ENCODE assay signal across 18 mouse cellular contexts in the genomic region with DNA sequence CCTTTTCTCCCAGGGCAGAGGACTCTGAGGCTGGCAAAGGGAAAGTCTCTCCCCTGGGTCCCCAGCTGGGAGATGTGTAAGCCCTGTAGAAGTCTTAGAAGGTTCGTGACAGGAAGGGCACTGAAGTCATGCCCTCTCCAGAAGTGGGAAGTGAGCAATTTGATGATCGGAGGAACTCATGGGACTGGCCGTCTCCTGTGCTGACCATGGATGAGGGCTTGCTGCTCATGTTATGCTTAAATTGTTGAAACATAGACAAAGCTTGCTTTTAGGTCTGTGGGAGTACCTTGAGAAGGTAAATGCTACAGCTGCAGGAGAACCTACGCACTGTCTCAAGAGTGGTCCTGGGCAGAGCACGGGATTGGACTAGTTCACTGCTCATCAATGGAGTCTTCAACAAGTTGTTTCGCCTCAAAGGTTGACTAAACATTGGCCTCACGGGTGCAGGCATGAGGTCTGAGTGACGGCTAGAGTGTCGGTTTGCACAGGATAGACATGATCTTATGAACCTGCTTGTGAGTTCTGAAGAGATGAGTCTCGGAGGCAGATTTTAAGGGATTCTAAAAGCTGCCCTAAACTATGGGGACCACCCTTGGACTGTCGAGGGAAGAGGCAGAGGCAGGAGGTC. TPM values are rescaled to one million over a fixed set of nuclear protein-coding genes. Genes with fewer than 3 reads are reported as not detected.
DNase-seq lines count a peak whose midpoint lies in the region; ATAC-seq lines count a peak whose summit lies in the region.
"Had no signal": no experiment of that assay in that cellular context is flagged by ENCODE, and none has a peak within 500 bp of the region (broad histone marks: within the 10 kb centered on the region; RNA-seq: fewer than 3 reads in every experiment).

No protein-coding gene starts in this region.

- 48% methylated on average over 11 of the region's 11 CpGs for WGBS in liver, embryonic 15.5 days (ENCODE audit: insufficient replicate concordance)
- WGBS in liver, embryonic 12.5 days (ENCODE audit: insufficient replicate concordance), result 52% methylated on average over 11 of the region's 11 CpGs
- WGBS in intestine, embryonic 15.5 days, result 73% methylated on average over 11 of the region's 11 CpGs

- H3K9ac ChIP-seq in liver, embryonic 15.5 days, result no peak overlapping the region
- no peak overlapping the region for H3K9ac ChIP-seq in liver, embryonic 12.5 days
- H3K9ac ChIP-seq in intestine, embryonic 15.5 days, result no peak overlapping the region
- H3K9ac ChIP-seq: embryonic facial prominence, embryonic 12.5 days; forebrain, embryonic 13.5 days had no signal

- peak; percentile 55 to 56 for DNase-seq in B cell, adult 2 months
- DNase-seq in induced T-regulatory cell, adult 2 months (ENCODE audit: low read depth), result peak; percentile 57
- peak; percentile 46 for DNase-seq in naive thymus-derived CD4-positive, alpha-beta T cell, adult 2 months (ENCODE audit: low read depth)
- no peak for DNase-seq in neural tube, embryonic 10.5 days (ENCODE audit: extremely low spot score, low spot score)
- DNase-seq: cerebellum, adult 9-11 months; gastrocnemius, postnatal 14 days; kidney, adult 2 months; kidney, postnatal 10 days; midbrain, embryonic 14.5 days; right cerebral cortex, postnatal 4 days had no signal

- 0 out of 2 replicates have a peak overlapping the region, but pooled peaks have one; percentile 19 for H3K27ac ChIP-seq in liver, embryonic 15.5 days (replicated peaks)
- no peak overlapping the region for H3K27ac ChIP-seq in liver, embryonic 12.5 days
- no peak overlapping the region for H3K27ac ChIP-seq in intestine, embryonic 15.5 days
- H3K27ac ChIP-seq: embryonic facial prominence, embryonic 12.5 days; forebrain, embryonic 13.5 days; hindbrain, postnatal 0 days had no signal

- peak; percentile 20; the same call in 1 of the 2 replicates for ATAC-seq in liver, embryonic 15.5 days (ENCODE audit: insufficient read depth)
- ATAC-seq in liver, embryonic 12.5 days, result no peak
- ATAC-seq in intestine, embryonic 15.5 days, result no peak
- ATAC-seq: forebrain, embryonic 13.5 days; hindbrain, postnatal 0 days had no signal

- no peak overlapping the region for H3K4me3 ChIP-seq in liver, embryonic 15.5 days (replicated peaks)
- H3K4me3 ChIP-seq in liver, embryonic 12.5 days, result no peak overlapping the region
- H3K4me3 ChIP-seq in intestine, embryonic 15.5 days (replicated peaks), result no peak overlapping the region
- H3K4me3 ChIP-seq: embryonic facial prominence, embryonic 12.5 days; erythroblast, embryonic 14.5 days; forebrain, embryonic 13.5 days; myocyte had no signal

- H3K9me3 ChIP-seq in liver, embryonic 15.5 days (replicated peaks), result no peaks in the 10 kb centered on the region
- H3K9me3 ChIP-seq in liver, embryonic 12.5 days (replicated peaks), result no peaks in the 10 kb centered on the region
- no peaks in the 10 kb centered on the region for H3K9me3 ChIP-seq in intestine, embryonic 15.5 days
- H3K9me3 ChIP-seq: embryonic facial prominence, embryonic 12.5 days; forebrain, embryonic 13.5 days had no signal

- 0 out of 2 replicates have a peak, but pooled peaks cover 11% of the 10 kb centered on the region for H3K27me3 ChIP-seq in liver, embryonic 15.5 days
- H3K27me3 ChIP-seq in liver, embryonic 12.5 days (replicated peaks), result peaks cover 14% of the 10 kb centered on the region; the same call in 1 of the 2 replicates
- H3K27me3 ChIP-seq in intestine, embryonic 15.5 days (replicated peaks), result no peaks in the 10 kb centered on the region
- H3K27me3 ChIP-seq: embryonic facial prominence, embryonic 12.5 days; forebrain, embryonic 13.5 days had no signal

- no peak overlapping the region for H3K4me2 ChIP-seq in liver, embryonic 15.5 days
- no peak overlapping the region for H3K4me2 ChIP-seq in liver, embryonic 12.5 days
- H3K4me2 ChIP-seq in intestine, embryonic 15.5 days (replicated peaks), result no peak overlapping the region
- H3K4me2 ChIP-seq: embryonic facial prominence, embryonic 12.5 days; forebrain, embryonic 13.5 days had no signal

- peaks cover 19% of the 10 kb centered on the region; the same call in 1 of the 2 replicates for H3K4me1 ChIP-seq in liver, embryonic 15.5 days (replicated peaks)
- H3K4me1 ChIP-seq in liver, embryonic 12.5 days, result peaks cover 22% of the 10 kb centered on the region
- no peaks in the 10 kb centered on the region for H3K4me1 ChIP-seq in intestine, embryonic 15.5 days (replicated peaks)
- H3K4me1 ChIP-seq: embryonic facial prominence, embryonic 12.5 days; forebrain, embryonic 13.5 days had no signal

- no peaks in the 10 kb centered on the region for H3K36me3 ChIP-seq in liver, embryonic 15.5 days (replicated peaks)
- no peaks in the 10 kb centered on the region for H3K36me3 ChIP-seq in liver, embryonic 12.5 days
- no peaks in the 10 kb centered on the region for H3K36me3 ChIP-seq in intestine, embryonic 15.5 days
- H3K36me3 ChIP-seq: embryonic facial prominence, embryonic 12.5 days had no signal

RNA-seq across cellular contexts. Expression of gene Il21r, which starts 1.3 kb away (rescaled TPM):
- 0.71 and 1.0 TPM in 2 replicates for polyA plus RNA-seq in liver, embryonic 15.5 days (2015; fragmentation: Nextera tagmentation; extraction: Ambion mirVana)
- 1.1 and 1.4 TPM in 2 replicates for polyA plus RNA-seq in liver, embryonic 12.5 days (2016; fragmentation: Nextera tagmentation; extraction: Ambion mirVana)
- 0.32 and 0.52 TPM in 2 replicates for polyA plus RNA-seq in intestine, embryonic 15.5 days (2015; fragmentation: Nextera tagmentation; extraction: Ambion mirVana)

RNA-seq across cellular contexts. Expression of gene Il4ra, which starts 50.0 kb away (rescaled TPM):
- polyA plus RNA-seq in liver, embryonic 15.5 days (2015; fragmentation: Nextera tagmentation; extraction: Ambion mirVana), result 4.6 and 6.4 TPM in 2 replicates
- polyA plus RNA-seq in liver, embryonic 12.5 days (2016; fragmentation: Nextera tagmentation; extraction: Ambion mirVana), result 4.1 and 5.2 TPM in 2 replicates
- polyA plus RNA-seq in intestine, embryonic 15.5 days (2015; fragmentation: Nextera tagmentation; extraction: Ambion mirVana), result 10.4 and 11.8 TPM in 2 replicates
